Mouse (Mus musculus) MEL (cell line): ENCODE results near the gene Kcnmb4. TPM values are rescaled to one million over a fixed set of nuclear protein-coding genes. Genes with fewer than 3 reads are reported as not detected.

Source experiments
- DNase-seq: peaks from one replicate; pipeline ENCODE4 v3.0.0; 2011; ENCODE audit warnings: low read depth, low spot score
- H3K27ac ChIP-seq: 2 replicates; pipeline ENCODE4 v1.5.1; 2012; ENCODE audit warnings: low read depth, mild to moderate bottlenecking, control low read depth, low read length, moderate library complexity; ENCODE audit not compliant: control insufficient read depth
- H3K27me3 ChIP-seq, 2 experiments: fragments of 150-350 bp in 1 of 2; sonication (generic) in 1 of 2; 2 replicates each; pipeline ENCODE4 v1.6.1; 2012; ENCODE audit warnings: low read length in 2 of 2, mild to moderate bottlenecking in 2 of 2, improper control_type of control experiment in 1 of 2, moderate library complexity in 1 of 2; ENCODE audit not compliant: insufficient read depth in 2 of 2, control insufficient read depth in 1 of 2
- H3K36me3 ChIP-seq, 2 experiments: 2 replicates each; pipeline ENCODE4 v1.6.1; 2012 to 2014; ENCODE audit warnings: low read length in 2 of 2, improper control_type of control experiment in 1 of 2, inconsistent platforms in 1 of 2, mild to moderate bottlenecking in 1 of 2; ENCODE audit not compliant: insufficient read depth in 2 of 2, control insufficient read depth in 1 of 2
- H3K4me1 ChIP-seq, 2 experiments: fragments of 150-350 bp in 1 of 2; sonication (generic) in 1 of 2; 2 replicates each; pipeline ENCODE4 v1.6.1; 2012; ENCODE audit warnings: low read length in 2 of 2, improper control_type of control experiment in 1 of 2, mild to moderate bottlenecking in 1 of 2; ENCODE audit not compliant: insufficient read depth in 2 of 2, control insufficient read depth in 1 of 2
- H3K4me3 ChIP-seq, 2 experiments: fragments of 150-350 bp in 1 of 2; sonication (generic) in 1 of 2; 2 replicates each; pipeline ENCODE4 v1.5.1; 2012; ENCODE audit warnings: low read depth in 2 of 2, low read length in 2 of 2, mild to moderate bottlenecking in 2 of 2, moderate library complexity in 2 of 2, control low read depth in 1 of 2, improper control_type of control experiment in 1 of 2; ENCODE audit not compliant: control insufficient read depth in 1 of 2, insufficient read depth in 1 of 2
- H3K79me2 ChIP-seq: 2 replicates; pipeline ENCODE4 v1.6.1; 2012; ENCODE audit warnings: mild to moderate bottlenecking, low read length, moderate library complexity; ENCODE audit not compliant: control insufficient read depth, poor library complexity, insufficient read depth
- H3K9ac ChIP-seq: 2 replicates; pipeline ENCODE4 v1.6.1; 2012; ENCODE audit warnings: low read depth, mild to moderate bottlenecking, control low read depth, low read length, moderate library complexity; ENCODE audit not compliant: control insufficient read depth, poor library complexity, severe bottlenecking
- H3K9me3 ChIP-seq: fragments of 150-350 bp; sonication (generic); replicated peaks from 2 replicates; pipeline ENCODE4 v1.6.1; 2012; ENCODE audit warnings: mild to moderate bottlenecking, low read length, improper control_type of control experiment, moderate library complexity; ENCODE audit not compliant: insufficient read depth
- BHLHE40 ChIP-seq: IDR thresholded peaks from 2 replicates; pipeline ENCODE4 v1.6.1; 2012; ENCODE audit warnings: low read depth, mild to moderate bottlenecking, inconsistent platforms, low read length, improper control_type of control experiment, borderline replicate concordance
- E2F4 ChIP-seq: IDR thresholded peaks from 2 replicates; pipeline ENCODE4 v1.6.1; 2011; ENCODE audit warnings: low read depth, low read length, improper control_type of control experiment, borderline replicate concordance
- EP300 ChIP-seq, 2 experiments: IDR thresholded peaks; 2 replicates each; pipeline ENCODE4 v1.6.1; 2011; ENCODE audit warnings: improper control_type of control experiment in 2 of 2, low read length in 2 of 2, low read depth in 1 of 2, mild to moderate bottlenecking in 1 of 2
- ETS1 ChIP-seq: IDR thresholded peaks from 2 replicates; pipeline ENCODE4 v1.6.1; 2012; ENCODE audit warnings: low read depth, mild to moderate bottlenecking, inconsistent platforms, low read length, improper control_type of control experiment, moderate library complexity
- GABPA ChIP-seq: IDR thresholded peaks from 2 replicates; pipeline ENCODE4 v1.6.1; 2012; ENCODE audit warnings: low read depth, mild to moderate bottlenecking, inconsistent platforms, low read length, improper control_type of control experiment, moderate library complexity
- JUND ChIP-seq: IDR thresholded peaks from 2 replicates; pipeline ENCODE4 v1.6.1; 2011; ENCODE audit warnings: low read depth, mild to moderate bottlenecking, improper control_type of control experiment, low read length
- MAFK ChIP-seq: IDR thresholded peaks from 2 replicates; pipeline ENCODE4 v1.6.1; 2011; ENCODE audit warnings: low read depth, mild to moderate bottlenecking, low read length, improper control_type of control experiment, borderline replicate concordance
- MAX ChIP-seq: IDR thresholded peaks from 2 replicates; pipeline ENCODE4 v1.6.1; 2011; ENCODE audit warnings: low read length, improper control_type of control experiment
- MAZ ChIP-seq: IDR thresholded peaks from 2 replicates; pipeline ENCODE4 v1.6.1; 2012; ENCODE audit warnings: low read depth, mild to moderate bottlenecking, inconsistent platforms, low read length, improper control_type of control experiment
- MEF2A ChIP-seq: IDR thresholded peaks from 2 replicates; pipeline ENCODE4 v1.6.1; 2014; ENCODE audit warnings: low read depth, mild to moderate bottlenecking, inconsistent platforms, low read length, improper control_type of control experiment; ENCODE audit not compliant: poor library complexity, insufficient replicate concordance, severe bottlenecking; ENCODE audit errors: extremely low read depth
- MYB ChIP-seq: IDR thresholded peaks from 2 replicates; pipeline ENCODE4 v1.6.1; 2011; ENCODE audit warnings: mild to moderate bottlenecking, low read depth, low read length, improper control_type of control experiment
- MYC ChIP-seq: IDR thresholded peaks from 2 replicates; pipeline ENCODE4 v1.6.1; 2011; ENCODE audit warnings: low read depth, mild to moderate bottlenecking, low read length, improper control_type of control experiment, moderate library complexity
- NELFE ChIP-seq: IDR thresholded peaks from 2 replicates; pipeline ENCODE4 v1.6.1; 2011; ENCODE audit warnings: low read depth, low read length, improper control_type of control experiment
- RAD21 ChIP-seq: IDR thresholded peaks from 2 replicates; pipeline ENCODE4 v1.6.1; 2011; ENCODE audit warnings: mild to moderate bottlenecking, low read depth, low read length, improper control_type of control experiment
- SIN3A ChIP-seq: IDR thresholded peaks from 2 replicates; pipeline ENCODE4 v1.6.1; 2012; ENCODE audit warnings: low read length, improper control_type of control experiment, inconsistent platforms
- SMC3 ChIP-seq: IDR thresholded peaks from 2 replicates; pipeline ENCODE4 v1.6.1; 2011; ENCODE audit warnings: low read depth, low read length, improper control_type of control experiment
- TAL1 ChIP-seq: IDR thresholded peaks from 2 replicates; pipeline ENCODE4 v1.6.1; 2012; ENCODE audit warnings: mild to moderate bottlenecking, inconsistent platforms, low read length, moderate library complexity, mixed read lengths
- USF1 ChIP-seq: IDR thresholded peaks from 2 replicates; pipeline ENCODE4 v1.6.1; 2014; ENCODE audit warnings: low read depth, mild to moderate bottlenecking, inconsistent platforms, low read length, improper control_type of control experiment, moderate library complexity
- ZKSCAN1 ChIP-seq: IDR thresholded peaks from 2 replicates; pipeline ENCODE4 v1.6.1; 2012; ENCODE audit warnings: low read depth, mild to moderate bottlenecking, inconsistent platforms, low read length, improper control_type of control experiment, moderate library complexity
- ZNF384 ChIP-seq: IDR thresholded peaks from 2 replicates; pipeline ENCODE4 v1.6.1; 2012; ENCODE audit warnings: low read depth, mild to moderate bottlenecking, inconsistent platforms, low read length, improper control_type of control experiment
- polyA plus RNA-seq, 2 experiments: library from polyadenylated mRNA; stranded (reverse) in 1 of 2; unstranded in 1 of 2; fragments of >175 nt in 1 of 2; fragments of >200 nt in 1 of 2; gene quantifications; 2 replicates each; pipeline versions ENCODE4 v1.2.1 to v1.2.4; 2012; ENCODE audit warnings: low replicate concordance in 2 of 2, low read depth in 1 of 2; ENCODE audit not compliant: insufficient read length in 2 of 2, insufficient read depth in 1 of 2, missing spikeins in 1 of 2
- total RNA-seq: library from RNA; depleted of rRNA; stranded (reverse); fragments of 300-350 nt; gene quantifications from 2 replicates; pipeline ENCODE4 v1.2.3, GENCODE M21; 2012

Kcnmb4 gene
- total and polyA plus RNA-seq, 3 experiments: not detected

- TF ChIP-seq MAFK (no peak), BHLHE40 (no peak), ZKSCAN1 (no peak), MEF2A (no peak)
These were observed 47.5 kb downstream of the Kcnmb4 start for GRCm38 (mm10) chr10:116426176-116426575.

GRCm38 (mm10) chr10:116424921-116425320 lies 48.8 kb downstream of the Kcnmb4 start:
- DNase-seq: no peak
- no peak overlapping the region for H3K4me3 ChIP-seq
- no peaks in the 10 kb centered on the region for H3K36me3 ChIP-seq
- no peak overlapping the region for H3K9ac ChIP-seq
- H3K4me1 ChIP-seq: no peaks in the 10 kb centered on the region
- H3K79me2 ChIP-seq: no peaks in the 10 kb centered on the region
- H3K9me3 ChIP-seq: no peaks in the 10 kb centered on the region
- TF ChIP-seq USF1 (no peak), BHLHE40 (no peak), RAD21 (no peak), EP300 (IDR thresholded peaks at IDR 0.05; ENCODE audit: low read depth in 1 of 2, low read length in 2 of 2) (no peak), SIN3A (no peak), ZNF384 (no peak), JUND (no peak), NELFE (no peak), MAX (no peak), MYB (no peak), TAL1 (no peak), MEF2A (no peak), E2F4 (no peak), GABPA (no peak), MAZ (no peak), MYC (no peak), ETS1 (no peak), SMC3 (no peak)
- TF ChIP-seq, all 39 proteins: peak for 0
- H3K27ac ChIP-seq: no peak overlapping the region
- no peaks in the 10 kb centered on the region for H3K27me3 ChIP-seq

More at GRCm38 (mm10) chr10:116426176-116426575, 47.5 kb downstream of the Kcnmb4 start:
- Histone ChIP-seq H3K9me3 (no peaks in the 10 kb centered on the region), H3K36me3 (no peaks in the 10 kb centered on the region), H3K4me3 (no peak overlapping the region), H3K9ac (no peak overlapping the region), H3K4me1 (no peaks in the 10 kb centered on the region), H3K27me3 (no peaks in the 10 kb centered on the region), H3K27ac (no peak overlapping the region), H3K79me2 (no peaks in the 10 kb centered on the region)
- DNase-seq: no peak
